Mouse (Mus musculus) small intestine, adult 2 months (tissue): ENCODE data around the gene Gal3st3.

ENCODE experiments used
- CTCF ChIP-seq: fragments of 200-500 bp; IDR thresholded peaks from 2 replicates; pipeline ENCODE4 v1.5.1; 2012; ENCODE audit warnings: low read depth, mild to moderate bottlenecking, control low read depth, inconsistent platforms, low read length, moderate library complexity, mixed read lengths; ENCODE audit not compliant: insufficient replicate concordance, insufficient read length; ENCODE audit errors: extremely low read depth
- POLR2A ChIP-seq: fragments of 200-500 bp; IDR thresholded peaks from 2 replicates; pipeline ENCODE4 v1.6.1; 2012; ENCODE audit warnings: low read depth, mild to moderate bottlenecking, control low read depth, inconsistent platforms, low read length, moderate library complexity

DNA sequence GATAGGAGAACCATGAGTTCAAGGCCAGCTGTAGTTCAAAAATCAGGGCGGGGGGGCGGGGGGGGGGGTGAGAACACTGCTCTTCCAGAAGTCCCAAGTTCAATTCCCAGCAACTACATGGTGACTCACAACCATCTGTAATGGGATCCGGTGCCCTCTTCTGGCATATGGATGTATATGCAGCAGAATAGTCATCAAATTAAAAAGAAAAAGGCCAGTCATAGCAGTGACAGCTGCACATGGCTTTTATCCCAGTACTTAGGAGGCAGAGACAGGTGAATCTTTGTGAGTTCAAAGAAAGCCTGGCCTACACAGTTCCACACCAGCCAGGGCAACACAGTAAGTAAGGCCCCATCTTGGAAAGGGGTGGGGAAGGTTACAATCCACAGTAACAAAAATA, 21.0 kb upstream of the Gal3st3 start:
- TF ChIP-seq POLR2A (no peak), CTCF (no peak)
